Mouse (Mus musculus) MN1 (cell line): ENCODE measurements around the gene Prr18.

Experiments
- DNase-seq: peaks from one replicate; pipeline ENCODE4 v3.0.0-alpha.2; 2016; ENCODE audit warnings: low spot score

Prr18 gene

GRCm38 (mm10) chr17:8388990-8389789 lies 51.9 kb downstream of the Prr18 start:
- DNase-seq: no peak

- DNase-seq: no peak
Observed at GRCm38 (mm10) chr17:8389790-8390095, 52.5 kb downstream of the Prr18 start.

- DNase-seq: no peak
Observed at GRCm38 (mm10) chr17:8390487-8390886, 53.2 kb downstream of the Prr18 start.
